Mouse (Mus musculus): Measurements from ENCODE around the gene Olfr447.

The Olfr447 gene

GRCm38 (mm10) chr6:42908578-42908977, at the start of gene Olfr447:
Gene Olfr447 (plus strand): TSS chr6:42908878.
- no peak for DNase-seq (ENCODE audit: extremely low spot score)

- DNase-seq (ENCODE audit: extremely low spot score), result peak; percentile 45
Observed at GRCm38 (mm10) chr6:42860222-42860819, 48.4 kb upstream of the Olfr447 start.

GRCm38 (mm10) chr6:42869695-42870094, 39.0 kb upstream of the Olfr447 start:
- DNase-seq (ENCODE audit: extremely low spot score), result no peak

DNA sequence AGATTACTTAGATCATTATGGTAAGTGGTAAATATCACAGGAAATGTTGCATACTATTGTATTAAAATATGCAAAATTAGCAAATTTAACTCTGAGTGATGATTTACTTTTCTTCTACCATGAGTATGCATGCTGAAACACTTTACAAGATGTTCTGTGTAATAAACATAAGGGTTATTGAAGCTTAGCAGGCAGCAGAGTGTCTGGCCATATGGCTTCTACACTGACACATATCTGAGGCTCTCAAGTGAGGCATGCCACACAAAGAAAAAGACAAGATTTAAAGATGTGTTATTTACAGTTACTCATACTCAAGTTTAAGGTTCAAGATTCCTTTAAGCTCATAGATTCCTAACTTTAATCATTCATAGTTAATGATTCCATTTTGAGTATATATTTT, 32.4 kb upstream of the Olfr447 start:
- no peak for DNase-seq (ENCODE audit: extremely low spot score)

- DNase-seq (ENCODE audit: extremely low spot score), result no peak
Observed at GRCm38 (mm10) chr6:42890141-42890540, 18.5 kb upstream of the Olfr447 start, which contains the start of gene Olfr448. Gene Olfr448 (plus strand): TSS chr6:42890441.

DNA sequence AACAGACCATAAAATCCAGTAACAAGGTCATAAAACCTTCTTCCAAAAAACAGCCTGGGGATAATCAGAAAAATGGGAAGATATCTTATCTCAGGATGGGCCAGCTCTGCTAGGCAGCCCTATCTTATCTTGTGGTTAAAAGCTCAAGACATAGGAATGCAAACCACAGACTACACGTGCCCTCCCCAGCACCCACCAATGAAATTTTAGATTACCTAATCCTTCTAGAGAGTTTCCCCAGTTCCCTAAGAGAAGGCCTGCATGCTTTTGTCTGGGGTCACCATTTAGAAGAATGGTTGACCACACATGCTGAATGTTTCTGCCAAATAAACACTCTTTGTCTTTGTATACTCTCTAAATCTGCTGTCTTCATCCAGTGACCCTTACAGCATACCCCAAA, 8.3 kb upstream of the Olfr447 start:
- DNase-seq (ENCODE audit: extremely low spot score), result peak; percentile 7

- DNase-seq (ENCODE audit: extremely low spot score), result no peak
Observed at GRCm38 (mm10) chr6:42921077-42921476, 12.4 kb downstream of the Olfr447 start, which contains the start of gene Olfr446. Gene Olfr446 (plus strand): TSS chr6:42921377.

DNA sequence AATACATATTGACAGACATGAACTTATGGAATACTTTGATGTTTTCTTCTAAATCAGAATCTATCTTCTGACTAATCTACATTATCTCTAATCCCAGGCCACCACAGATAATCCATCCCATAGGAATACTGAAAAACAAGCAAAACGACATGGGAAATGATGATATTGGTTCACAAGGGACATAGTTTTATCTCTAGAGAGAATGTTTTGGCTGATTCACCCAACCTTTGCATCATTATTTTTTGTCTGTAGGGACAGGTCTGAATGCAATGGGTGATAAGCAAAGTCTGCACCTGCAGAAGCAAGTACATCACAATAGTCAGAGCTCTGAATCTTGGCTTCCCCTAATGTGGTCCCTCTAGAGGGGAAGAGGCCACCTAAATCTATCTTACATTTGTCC, 40.1 kb downstream of the Olfr447 start, which contains the start of gene Olfr444:
Olfr444 (plus strand) TSS at position 301 of the 400 bp plus-strand sequence.
- DNase-seq (ENCODE audit: extremely low spot score), result no peak
